Mouse (Mus musculus) midbrain, embryonic 14.5 days (tissue): ENCODE measurements around the gene Trim28. TPM values are rescaled to one million over a fixed set of nuclear protein-coding genes. Genes with fewer than 3 reads are reported as not detected.
"Not testable (repeated sequence)": the region's sequence is repeated elsewhere in the genome, so short reads cannot be mapped to it uniquely, and the experiment has no call there.

ENCODE experiments used
- ATAC-seq: fragments of 200-750 bp; cut with Nextera tagmentation; 2 replicates; pipeline ENCODE4 v1.8.0; 2017; ENCODE audit warnings: moderate number of reproducible peaks, moderate library complexity; ENCODE audit not compliant: low FRiP score, low TSS enrichment
- DNase-seq: peaks from one replicate; pipeline ENCODE4 v3.0.0-alpha.2; 2015
- H3K27ac ChIP-seq: fragments of 300-500 bp; sonication (generic); replicated peaks from 2 replicates; pipeline ENCODE4 v1.5.1; 2014; ENCODE audit warnings: mild to moderate bottlenecking, low read depth, low read length, moderate library complexity
- H3K27me3 ChIP-seq: fragments of 300-500 bp; sonication (generic); 2 replicates; pipeline ENCODE4 v1.6.1; 2014; ENCODE audit warnings: low read length, control low read depth, mixed read lengths; ENCODE audit not compliant: control insufficient read depth, insufficient read depth
- H3K36me3 ChIP-seq: fragments of 300-500 bp; sonication (generic); 2 replicates; pipeline ENCODE4 v1.6.1; 2014; ENCODE audit warnings: low read length, control low read depth; ENCODE audit not compliant: control insufficient read depth, insufficient read depth
- H3K4me1 ChIP-seq: fragments of 300-500 bp; sonication (generic); 2 replicates; pipeline ENCODE4 v1.6.1; 2014; ENCODE audit warnings: mild to moderate bottlenecking, antibody characterized with exemption, low read length, control low read depth; ENCODE audit not compliant: control insufficient read depth, insufficient read depth
- H3K4me2 ChIP-seq: fragments of 300-500 bp; sonication (generic); 2 replicates; pipeline ENCODE4 v1.6.1; 2014; ENCODE audit warnings: mild to moderate bottlenecking, low read length, moderate library complexity
- H3K4me3 ChIP-seq: fragments of 300-500 bp; sonication (generic); replicated peaks from 2 replicates; pipeline ENCODE4 v1.5.1; 2014; ENCODE audit warnings: low read depth, low read length
- H3K9ac ChIP-seq: fragments of 300-500 bp; sonication (generic); replicated peaks from 2 replicates; pipeline ENCODE4 v1.6.1; 2014; ENCODE audit warnings: mild to moderate bottlenecking, low read length, moderate library complexity
- H3K9me3 ChIP-seq: fragments of 300-500 bp; sonication (generic); 2 replicates; pipeline ENCODE4 v1.6.1; 2016; ENCODE audit warnings: low read length, control low read depth, mixed read lengths; ENCODE audit not compliant: control insufficient read depth
- WGBS: fragments of 180-500 bp; shearing (Covaris S2); extraction: QIAGEN DNeasy Blood & Tissue Kit; methylation state at CpG from one replicate; pipeline ENCODE4 v1.1.7; 2014; 5-methylcytosine and 5-hydroxymethylcytosine counted together
- polyA plus RNA-seq: library from polyadenylated mRNA; unstranded; fragments of >200 nt; fragmentation: Nextera tagmentation; extraction: Ambion mirVana; gene quantifications from 2 replicates; pipeline ENCODE4 v1.2.1, GENCODE M21; 2014

Gene Trim28
- polyA plus RNA-seq, 1 experiment from 2014 or later: 309 TPM

DNA sequence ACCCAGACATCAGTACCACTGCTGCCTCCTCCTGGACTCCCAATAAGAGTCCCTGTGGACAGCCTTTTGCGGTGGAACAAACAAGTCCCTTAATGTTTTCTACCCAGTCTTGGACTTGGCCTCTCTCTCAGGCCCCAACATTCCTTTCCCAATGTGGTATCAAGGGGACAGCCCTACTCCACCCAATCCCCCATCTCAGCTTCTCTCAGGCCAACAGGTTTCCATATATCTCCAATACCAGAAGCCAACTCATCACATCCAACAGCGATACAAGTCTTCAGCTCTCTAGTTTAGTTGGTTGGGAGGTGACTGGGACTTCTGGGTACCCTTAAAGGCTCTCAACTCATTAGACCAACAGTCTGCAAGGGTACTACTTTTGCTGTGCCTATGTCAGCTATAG is 54.6 kb downstream of the Trim28 start:
- Histone ChIP-seq H3K36me3 (no peaks in the 10 kb centered on the region), H3K9ac (peak overlapping the region; percentile 63; the same call in 1 of the 2 replicates), H3K27me3 (no peaks in the 10 kb centered on the region), H3K9me3 (no peaks in the 10 kb centered on the region), H3K4me2 (peak overlapping the region; percentile 55), H3K4me1 (no peaks in the 10 kb centered on the region; the same call in 1 of the 2 replicates), H3K27ac (peak overlapping the region; percentile 97), H3K4me3 (peak overlapping the region; percentile 54)
- WGBS: 90% methylated on average over 2 of the region's 2 CpGs
- no peak for DNase-seq
- no peak for ATAC-seq

DNA sequence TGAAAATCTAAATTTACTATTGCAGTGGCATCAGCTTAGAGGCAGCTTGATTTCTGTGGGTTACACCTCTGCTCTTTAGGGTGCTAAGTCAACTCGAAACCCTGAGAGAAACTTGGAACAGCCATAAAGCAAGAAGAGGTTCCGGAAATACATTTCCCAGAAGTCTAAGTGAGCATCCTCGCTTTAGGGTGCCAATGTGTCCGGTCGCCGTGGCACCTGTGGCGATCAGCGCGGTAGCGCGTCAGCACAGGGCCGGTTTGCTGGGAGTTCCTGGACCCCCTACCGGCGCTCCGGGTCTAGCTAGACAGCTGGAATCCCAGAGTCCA is 55.0 kb downstream of the Trim28 start:
- Histone ChIP-seq H3K27ac (peak overlapping the region; percentile 97), H3K9me3 (no peaks in the 10 kb centered on the region), H3K4me1 (no peaks in the 10 kb centered on the region; the same call in 1 of the 2 replicates), H3K36me3 (no peaks in the 10 kb centered on the region), H3K9ac (peak overlapping the region; percentile 63; the same call in 1 of the 2 replicates), H3K27me3 (no peaks in the 10 kb centered on the region), H3K4me3 (peak overlapping the region; percentile 54), H3K4me2 (peak overlapping the region; percentile 55)
- 2% methylated on average over 15 of the region's 15 CpGs for WGBS
- no peak for ATAC-seq
- no peak for DNase-seq

DNA sequence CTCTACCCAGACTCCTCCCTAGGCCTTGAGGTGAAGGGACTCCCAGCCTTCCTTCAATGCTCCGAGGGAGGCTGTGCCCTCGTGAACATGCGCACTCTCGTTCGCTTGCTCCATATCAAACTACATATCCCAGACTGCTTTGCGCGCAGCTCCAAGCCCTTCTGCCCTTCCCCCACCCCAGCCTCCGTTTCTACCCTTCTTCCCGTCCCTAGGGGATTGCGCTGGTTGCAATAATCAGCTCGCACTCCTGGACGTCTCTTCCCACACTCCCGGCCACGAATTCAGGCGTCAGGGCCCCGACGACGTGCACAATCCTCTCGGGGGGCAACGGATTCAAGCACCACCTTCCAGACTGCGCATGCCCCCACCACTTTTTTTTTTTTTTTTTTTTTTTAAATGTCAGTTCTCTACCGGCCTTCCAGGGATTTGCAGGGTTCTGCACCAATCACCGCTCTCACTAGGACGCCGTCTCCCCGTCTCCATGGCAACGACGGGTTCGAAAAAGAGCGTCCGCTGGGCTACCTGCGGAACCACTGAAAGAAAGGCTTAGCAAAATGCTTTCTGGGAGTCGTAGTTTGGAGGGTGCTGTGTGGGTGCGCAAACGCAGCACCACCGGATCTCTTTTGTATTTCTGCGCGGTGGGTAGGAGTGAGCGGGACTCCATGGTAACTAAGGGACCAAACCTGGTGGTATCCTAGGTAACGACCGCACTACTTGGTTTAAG is 55.5 kb downstream of the Trim28 start, which contains the start of gene Mzf1:
Mzf1 (minus strand) TSS at position 478 of the 724 bp plus-strand sequence.
- under 1% methylated on average over 41 of the region's 41 CpGs for WGBS
- Histone ChIP-seq H3K27me3 (no peaks in the 10 kb centered on the region), H3K4me3 (peak within 1 kb of the TSS; percentile 54), H3K4me2 (peak within 1 kb of the TSS; percentile 61), H3K27ac (peak within 1 kb of the TSS; percentile 97), H3K9me3 (no peaks in the 10 kb centered on the region), H3K9ac (peak within 1 kb of the TSS; percentile 63; the same call in 1 of the 2 replicates), H3K4me1 (no peaks in the 10 kb centered on the region; the same call in 1 of the 2 replicates), H3K36me3 (no peaks in the 10 kb centered on the region)
- DNase-seq: peak; percentile 100
- peak; percentile 95 for ATAC-seq

DNA sequence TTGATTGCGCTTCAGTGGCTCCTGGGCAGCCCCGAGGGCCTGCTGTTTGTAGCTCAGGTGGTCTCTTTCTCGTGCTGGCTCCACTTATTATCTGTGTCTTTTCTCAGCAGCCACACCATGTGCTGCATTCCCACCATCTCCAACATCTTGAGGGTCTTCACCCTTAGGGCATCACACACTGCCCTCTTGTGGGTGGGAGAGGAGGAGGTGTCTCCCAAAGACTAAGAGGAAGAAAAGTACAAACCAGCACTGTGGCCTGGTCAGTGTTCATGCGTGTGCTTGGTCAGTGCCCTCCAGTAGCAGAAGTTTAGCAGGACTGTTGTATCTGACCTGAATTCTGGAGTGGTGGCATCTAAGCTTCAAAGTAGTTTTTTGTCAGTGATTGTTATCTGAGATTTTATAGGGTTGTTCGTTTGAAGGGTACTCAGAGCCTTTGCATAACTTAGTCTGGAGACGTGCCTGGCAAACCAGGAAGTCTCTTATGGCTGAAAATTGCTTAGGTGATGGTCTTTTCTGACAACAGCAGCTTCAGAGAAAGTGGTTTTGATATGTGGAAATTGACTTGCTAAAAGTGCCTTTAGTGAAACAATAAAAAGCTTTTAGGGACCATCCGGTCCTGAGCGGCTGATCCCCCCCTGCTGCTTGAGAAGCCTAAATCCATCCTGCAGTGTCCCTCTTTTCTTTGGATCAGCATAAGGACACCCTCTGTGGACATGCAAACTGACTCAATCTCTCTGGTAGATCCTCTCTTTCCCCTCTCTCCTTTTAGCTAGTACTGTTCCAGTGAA is 58.2 kb downstream of the Trim28 start:
- H3K27me3 ChIP-seq: no peaks in the 10 kb centered on the region
- H3K4me3 ChIP-seq: no peak overlapping the region
- no peaks in the 10 kb centered on the region for H3K9me3 ChIP-seq
- 56% methylated on average over 8 of the region's 8 CpGs for WGBS
- no peak for DNase-seq
- no peaks in the 10 kb centered on the region; the same call in 1 of the 2 replicates for H3K4me1 ChIP-seq
- H3K36me3 ChIP-seq: no peaks in the 10 kb centered on the region
- no peak overlapping the region for H3K9ac ChIP-seq
- no peak overlapping the region for H3K27ac ChIP-seq
- ATAC-seq: no peak
- H3K4me2 ChIP-seq: no peak overlapping the region

DNA sequence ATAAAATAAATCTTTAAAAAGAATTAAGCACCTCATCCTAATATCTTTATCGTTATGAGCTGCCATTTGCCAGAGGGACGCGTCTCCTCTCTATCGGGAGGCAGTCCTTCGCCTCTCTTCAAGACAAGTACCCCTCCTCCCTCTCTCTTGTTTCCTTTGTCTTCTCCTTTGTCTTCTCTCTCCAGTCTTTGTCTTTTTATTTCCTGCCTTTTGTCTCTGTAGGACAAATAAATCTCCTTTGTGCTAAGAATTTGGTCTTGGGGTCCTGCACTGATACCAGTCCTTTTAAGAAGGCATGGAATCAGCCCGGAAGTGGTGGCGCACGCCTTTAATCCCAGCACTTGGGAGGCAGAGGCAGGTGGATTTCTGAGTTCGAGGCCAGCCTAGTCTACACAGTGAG is 60.6 kb downstream of the Trim28 start:
- Histone ChIP-seq H3K4me3 (no peak overlapping the region), H3K27ac (no peak overlapping the region), H3K27me3 (no peaks in the 10 kb centered on the region), H3K36me3 (no peaks in the 10 kb centered on the region), H3K9ac (no peak overlapping the region), H3K9me3 (no peaks in the 10 kb centered on the region), H3K4me1 (no peaks in the 10 kb centered on the region), H3K4me2 (no peak overlapping the region)
- DNase-seq: no peak
- no peak for ATAC-seq
- WGBS: 86% methylated on average over 9 of the region's 9 CpGs

DNA sequence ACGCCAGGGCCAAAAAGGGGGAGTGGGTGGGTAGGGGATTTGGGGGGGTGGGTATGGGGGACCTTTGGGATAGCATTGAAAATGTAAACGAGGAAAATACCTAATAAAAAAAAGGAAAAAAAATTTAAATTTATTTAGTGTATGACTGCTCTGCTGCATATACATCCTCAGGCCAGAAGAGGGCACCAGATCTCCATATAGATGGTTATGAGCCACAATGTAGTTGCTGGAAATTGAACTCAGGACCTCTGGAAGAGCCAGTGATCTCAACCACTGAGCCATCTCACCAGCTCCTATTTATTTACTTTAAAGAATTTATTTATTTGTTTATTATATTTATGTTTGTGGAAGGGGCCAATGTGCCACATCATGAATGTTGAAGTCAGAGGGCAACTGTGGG is 64.5 kb downstream of the Trim28 start:
- not testable (repeated sequence) for H3K36me3 ChIP-seq, ATAC-seq, H3K27ac ChIP-seq, H3K9me3 ChIP-seq, H3K27me3 ChIP-seq, H3K4me2 ChIP-seq, H3K9ac ChIP-seq, H3K4me3 ChIP-seq, H3K4me1 ChIP-seq
- WGBS: 56% methylated on average over 2 of the region's 2 CpGs
- DNase-seq: peak; percentile 23

DNA sequence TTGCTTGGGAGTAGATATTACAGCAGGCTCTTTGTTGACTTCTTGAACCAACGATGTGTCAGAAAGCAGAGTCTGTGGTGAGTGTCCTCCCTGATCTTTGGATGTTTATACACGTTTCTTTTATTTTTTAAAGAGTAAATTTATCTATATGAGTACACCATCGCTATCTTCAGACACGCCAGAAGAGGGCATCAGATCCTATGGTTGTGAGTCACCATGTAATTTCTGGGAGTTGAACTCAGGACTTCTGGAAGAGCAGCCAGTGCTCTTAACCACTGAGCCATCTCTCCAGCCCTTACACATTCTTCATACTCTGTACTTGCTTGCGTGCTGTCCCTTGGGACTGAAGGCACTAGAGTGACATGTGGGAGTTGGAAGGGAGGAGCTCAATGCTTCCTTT is 73.4 kb downstream of the Trim28 start:
- Histone ChIP-seq H3K27ac (no peak overlapping the region), H3K27me3 (no peaks in the 10 kb centered on the region), H3K4me1 (no peaks in the 10 kb centered on the region), H3K4me2 (no peak overlapping the region), H3K36me3 (no peaks in the 10 kb centered on the region), H3K9me3 (no peaks in the 10 kb centered on the region), H3K9ac (no peak overlapping the region), H3K4me3 (no peak overlapping the region)
- DNase-seq: no peak
- WGBS: 57% methylated on average over 5 of the region's 5 CpGs
- ATAC-seq: no peak
